Mouse (Mus musculus): ENCODE measurements around the gene Gm20532.

DNA sequence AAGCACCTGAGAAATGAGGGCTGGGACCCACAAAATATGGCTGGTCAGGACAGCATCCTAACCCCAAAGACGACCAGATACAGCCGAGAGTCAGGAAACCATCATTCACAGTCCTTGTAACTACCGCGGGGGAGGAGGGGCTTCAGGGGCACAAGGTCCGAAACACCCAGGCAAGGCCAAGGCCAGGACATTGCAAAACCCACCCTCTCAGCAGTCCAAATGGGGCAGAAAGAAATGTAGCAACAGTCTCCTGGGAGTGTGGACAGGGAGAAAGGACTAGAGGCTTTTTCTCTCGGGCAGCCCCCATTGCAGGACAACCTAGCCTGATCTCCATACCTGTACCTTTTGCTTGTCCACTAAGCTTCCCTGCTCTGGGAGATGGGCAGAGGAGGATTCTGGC is 16.7 kb downstream of the Gm20532 start:
- TF ChIP-seq CTCF (IDR thresholded peaks at IDR 0.05; ENCODE audit: control insufficient read depth, insufficient read depth, low read length) (no peak), POLR2A (IDR thresholded peaks at IDR 0.05; ENCODE audit: borderline replicate concordance, control insufficient read depth, low read depth, low read length) (no peak)
